Mouse (Mus musculus) heart, embryonic 11.5 days (tissue): ENCODE measurements around the gene Rbbp4. TPM values are rescaled to one million over a fixed set of nuclear protein-coding genes. Genes with fewer than 3 reads are reported as not detected.
A peak's percentile ranks its signal among the peaks of the same experiment; 100 is the strongest.

Experiments
- ATAC-seq: fragments of 200-750 bp; cut with Nextera tagmentation; replicated peaks from 2 replicates; pipeline ENCODE4 v1.8.0; 2017; ENCODE audit warnings: moderate library complexity; ENCODE audit not compliant: insufficient number of reproducible peaks, low FRiP score, low TSS enrichment
- H3K27ac ChIP-seq: fragments of 300-500 bp; sonication (generic); 2 replicates; pipeline ENCODE4 v1.5.1; 2014; ENCODE audit warnings: mild to moderate bottlenecking, low read depth, low read length
- H3K27me3 ChIP-seq: fragments of 300-500 bp; sonication (generic); 2 replicates; pipeline ENCODE4 v1.6.1; 2014; ENCODE audit warnings: mild to moderate bottlenecking, low read length, mixed read lengths; ENCODE audit not compliant: control insufficient read depth, insufficient read depth
- H3K36me3 ChIP-seq: fragments of 300-500 bp; sonication (generic); 2 replicates; pipeline ENCODE4 v1.6.1; 2014; ENCODE audit warnings: mild to moderate bottlenecking, low read length, moderate library complexity, mixed read lengths; ENCODE audit not compliant: control insufficient read depth, insufficient read depth
- H3K4me1 ChIP-seq: fragments of 300-500 bp; sonication (generic); 2 replicates; pipeline ENCODE4 v1.6.1; 2014; ENCODE audit warnings: low read length; ENCODE audit not compliant: control insufficient read depth, insufficient read depth
- H3K4me2 ChIP-seq: fragments of 300-500 bp; sonication (generic); 2 replicates; pipeline ENCODE4 v1.6.1; 2014; ENCODE audit warnings: mild to moderate bottlenecking, moderate library complexity
- H3K4me3 ChIP-seq: fragments of 300-500 bp; sonication (generic); 2 replicates; pipeline ENCODE4 v1.5.1; 2014; ENCODE audit warnings: low read depth, low read length
- H3K9ac ChIP-seq: fragments of 300-500 bp; sonication (generic); 2 replicates; pipeline ENCODE4 v1.6.1; 2014; ENCODE audit warnings: mild to moderate bottlenecking, low read depth, low read length, moderate library complexity
- H3K9me3 ChIP-seq: fragments of 300-500 bp; sonication (generic); replicated peaks from 2 replicates; pipeline ENCODE4 v1.6.1; 2016; ENCODE audit warnings: low read length; ENCODE audit not compliant: control insufficient read depth
- WGBS: fragments of 180-500 bp; shearing (Covaris S2); extraction: QIAGEN DNeasy Blood & Tissue Kit; methylation state at CpG from one replicate; pipeline ENCODE4 v1.1.7; 2014; ENCODE audit not compliant: insufficient replicate concordance; 5-methylcytosine and 5-hydroxymethylcytosine counted together
- microRNA-seq: library from miRNA; unstranded; fragments of <30 nt; microRNA quantifications from one replicate; pipeline ENCODE4, GENCODE M21; 2016; ENCODE audit warnings: borderline number of aligned reads
- polyA plus RNA-seq: library from polyadenylated mRNA; unstranded; fragments of >200 nt; fragmentation: Nextera tagmentation; extraction: Ambion mirVana; gene quantifications from 2 replicates; pipeline ENCODE4 v1.2.1, GENCODE M21; 2014

Rbbp4 gene
- polyA plus RNA-seq, 1 experiment from 2014 or later = 337 TPM

DNA sequence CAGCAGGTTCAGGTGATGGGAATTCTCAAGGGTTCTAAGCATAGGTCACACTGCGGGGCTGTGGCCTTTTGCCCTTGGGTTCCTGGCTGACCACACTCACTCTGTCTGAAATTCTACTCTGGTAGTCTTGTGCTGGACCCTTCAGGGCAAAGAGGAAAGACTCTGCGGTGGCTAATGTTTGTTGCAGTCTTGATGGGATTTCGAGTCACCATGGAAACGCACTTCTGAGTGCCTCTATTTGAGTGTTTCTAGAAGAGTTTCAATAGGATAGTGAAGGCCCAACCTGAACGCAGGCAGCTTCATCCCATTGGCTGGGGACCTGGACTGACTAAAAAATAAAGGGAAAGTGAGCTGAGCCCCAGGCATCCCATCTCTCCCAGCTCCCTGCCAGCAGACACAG is 68.3 kb downstream of the Rbbp4 start:
- Histone ChIP-seq H3K4me2 (no peak overlapping the region), H3K4me1 (peaks cover 3% of the 10 kb centered on the region; the same call in 1 of the 2 replicates), H3K4me3 (no peak overlapping the region), H3K27ac (no peak overlapping the region), H3K9me3 (no peaks in the 10 kb centered on the region), H3K27me3 (peaks cover 29% of the 10 kb centered on the region), H3K36me3 (no peaks in the 10 kb centered on the region), H3K9ac (no peak overlapping the region)
- ATAC-seq = no peak
- WGBS = 85% methylated on average over 5 of the region's 5 CpGs

DNA sequence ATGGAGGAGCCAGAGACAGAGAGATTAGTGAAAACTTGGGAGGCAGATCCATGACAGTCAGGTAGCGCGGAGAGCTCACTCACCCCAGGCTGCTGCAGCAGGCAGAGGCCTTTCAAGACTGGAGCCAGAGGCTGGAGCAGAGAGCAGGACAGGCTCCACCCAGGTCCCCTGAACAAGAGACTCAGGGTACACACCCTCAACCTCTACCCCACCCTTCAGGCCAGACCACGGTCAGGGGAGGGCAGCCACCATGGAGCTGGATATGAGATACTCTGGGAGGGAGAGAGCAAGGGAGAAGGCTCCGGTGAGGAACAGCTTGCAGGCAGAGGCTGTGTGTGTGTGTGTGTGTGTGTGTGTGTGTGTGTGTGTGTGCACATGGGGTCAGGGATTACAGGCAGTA is 69.0 kb downstream of the Rbbp4 start:
- Histone ChIP-seq H3K27ac (no peak overlapping the region), H3K9me3 (no peaks in the 10 kb centered on the region), H3K36me3 (no peaks in the 10 kb centered on the region), H3K27me3 (peaks cover 34% of the 10 kb centered on the region), H3K4me1 (peaks cover 3% of the 10 kb centered on the region; the same call in 1 of the 2 replicates), H3K4me3 (no peak overlapping the region), H3K4me2 (no peak overlapping the region), H3K9ac (no peak overlapping the region)
- 75% methylated on average over 4 of the region's 4 CpGs for WGBS
- ATAC-seq = no peak

DNA sequence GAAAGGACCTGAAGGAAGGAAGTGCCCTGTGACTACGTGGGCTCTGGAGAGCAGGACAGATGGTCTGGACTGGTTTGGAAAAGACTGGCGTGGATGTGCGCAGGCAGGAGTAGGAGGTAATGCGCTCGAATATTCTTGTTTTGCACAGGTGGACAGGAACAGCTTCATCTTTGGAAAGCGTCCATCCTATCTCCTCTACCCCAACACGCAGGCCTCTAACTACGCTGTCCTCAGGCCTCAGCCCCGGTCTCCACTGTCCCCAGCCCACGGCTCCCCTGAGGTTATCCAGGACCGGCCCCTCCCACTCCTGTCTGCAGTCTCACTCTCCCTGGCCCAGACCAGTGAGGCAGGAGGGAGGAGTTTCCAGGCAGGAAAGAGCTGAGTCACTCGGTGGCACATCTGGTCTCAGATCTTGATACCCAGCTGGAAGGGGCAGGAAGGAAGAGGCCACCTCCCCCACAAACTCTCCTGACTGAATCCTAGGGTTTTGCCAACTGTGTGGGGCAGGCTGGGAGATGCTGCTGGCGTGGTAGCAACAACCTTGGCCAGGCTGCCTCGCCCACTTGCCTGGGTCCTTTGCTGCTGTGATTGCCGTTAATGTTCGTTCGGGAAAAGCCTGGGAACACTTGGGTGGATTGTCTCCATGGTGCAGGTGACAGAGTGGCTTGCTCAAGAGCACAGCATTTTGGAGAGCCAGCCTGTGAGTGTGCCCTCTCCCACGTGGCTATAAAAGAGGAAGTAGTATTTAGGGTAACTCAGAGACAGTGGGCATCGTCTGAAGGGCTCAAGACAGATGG is 71.7 kb downstream of the Rbbp4 start:
- no peak overlapping the region for H3K4me3 ChIP-seq
- WGBS = 20% methylated on average over 19 of the region's 19 CpGs
- peak overlapping the region; percentile 41 for H3K27ac ChIP-seq
- H3K9me3 ChIP-seq = no peaks in the 10 kb centered on the region
- H3K9ac ChIP-seq = no peak overlapping the region
- H3K4me1 ChIP-seq = peaks cover 3% of the 10 kb centered on the region; the same call in 1 of the 2 replicates
- peak; percentile 72 for ATAC-seq
- peak overlapping the region; percentile 40 for H3K4me2 ChIP-seq
- no peaks in the 10 kb centered on the region for H3K36me3 ChIP-seq
- peaks cover 45% of the 10 kb centered on the region for H3K27me3 ChIP-seq

DNA sequence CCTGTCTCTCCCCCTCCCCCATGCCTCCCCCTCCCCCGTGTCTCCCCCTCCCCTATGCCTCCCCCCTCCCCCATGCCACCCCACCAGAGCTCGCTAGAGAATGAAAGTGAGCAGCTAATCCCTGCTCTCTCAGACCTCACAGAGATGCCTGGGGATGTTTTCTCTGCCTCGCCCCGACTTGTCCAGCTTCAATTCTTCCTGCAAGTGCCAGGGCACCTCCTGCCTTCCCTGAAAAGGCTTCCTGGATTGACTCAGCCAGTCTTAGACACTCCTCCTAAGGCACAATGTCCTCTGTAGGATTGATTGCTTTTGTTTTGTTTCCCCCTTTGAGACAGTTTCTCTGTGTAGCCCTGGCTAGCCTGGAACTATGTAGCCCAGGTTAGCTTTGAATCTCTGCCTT is 74.0 kb downstream of the Rbbp4 start, which contains the start of gene C77080:
Gene C77080 (minus strand): TSS at position 209 of the 400 bp plus-strand sequence.
- no peak within 1 kb of the TSS for H3K4me2 ChIP-seq
- no peak for ATAC-seq
- H3K4me3 ChIP-seq = no peak within 1 kb of the TSS
- WGBS = 19% methylated on average over 2 of the region's 4 CpGs
- peaks cover 37% of the 10 kb centered on the region for H3K27me3 ChIP-seq
- H3K4me1 ChIP-seq = peaks cover 12% of the 10 kb centered on the region
- H3K36me3 ChIP-seq = no peaks in the 10 kb centered on the region
- H3K27ac ChIP-seq = no peak within 1 kb of the TSS
- H3K9ac ChIP-seq = no peak within 1 kb of the TSS
- H3K9me3 ChIP-seq = no peaks in the 10 kb centered on the region

DNA sequence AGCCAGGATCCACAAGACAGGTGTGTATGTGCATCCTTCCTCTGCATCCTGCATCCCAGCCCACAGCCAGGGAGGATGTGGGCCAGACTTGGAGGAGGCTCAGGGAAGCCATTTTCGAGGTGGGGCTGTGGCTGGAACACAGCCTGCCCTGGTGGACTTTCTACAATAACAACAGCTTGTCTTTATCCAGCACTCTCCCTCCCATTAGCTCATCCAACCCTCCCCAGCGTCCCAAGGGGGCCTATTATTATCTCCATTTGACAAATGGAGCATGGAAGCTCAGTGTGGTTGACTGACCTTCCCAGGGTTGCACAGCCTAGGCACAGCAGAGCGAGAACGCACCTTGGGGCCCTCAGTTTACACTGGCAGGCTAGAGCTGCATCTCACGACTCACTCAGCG is 74.5 kb downstream of the Rbbp4 start:
- Histone ChIP-seq H3K4me2 (no peak overlapping the region), H3K4me1 (peaks cover 12% of the 10 kb centered on the region), H3K36me3 (no peaks in the 10 kb centered on the region), H3K4me3 (no peak overlapping the region), H3K9me3 (no peaks in the 10 kb centered on the region), H3K9ac (no peak overlapping the region), H3K27me3 (peaks cover 33% of the 10 kb centered on the region), H3K27ac (no peak overlapping the region)
- ATAC-seq = no peak
- WGBS = 15% methylated on average over 6 of the region's 6 CpGs

DNA sequence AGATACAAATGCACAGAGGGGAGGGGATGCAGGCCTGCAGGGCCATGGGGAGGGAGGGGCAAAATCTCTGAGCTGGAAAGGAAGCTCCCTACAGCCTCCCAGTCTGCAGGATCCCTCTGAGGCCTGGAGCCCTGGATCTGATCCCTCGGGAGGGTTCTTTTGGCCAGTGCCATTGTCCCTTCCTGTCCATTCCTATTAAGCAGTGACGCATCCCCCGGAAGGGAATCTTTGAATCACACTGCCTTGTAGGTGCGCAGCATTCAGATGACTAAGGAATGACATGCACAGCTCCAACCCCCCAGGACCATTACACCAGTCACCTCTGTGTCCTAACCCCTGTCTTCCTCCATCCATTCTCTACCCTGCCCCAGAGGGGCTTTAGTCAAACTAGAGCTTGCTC is 76.1 kb downstream of the Rbbp4 start:
- Histone ChIP-seq H3K36me3 (no peaks in the 10 kb centered on the region), H3K4me2 (no peak overlapping the region), H3K4me1 (peaks cover 12% of the 10 kb centered on the region), H3K27ac (no peak overlapping the region), H3K9ac (no peak overlapping the region), H3K9me3 (no peaks in the 10 kb centered on the region), H3K4me3 (no peak overlapping the region), H3K27me3 (peaks cover 31% of the 10 kb centered on the region)
- 74% methylated on average over 4 of the region's 4 CpGs for WGBS
- no peak for ATAC-seq

Small RNA genes lying within 50 kb of the gene (microRNA-seq; reads per million reads assigned to microRNA genes)
- not detected for gene Gm22994

Other genes with a start within 250 kb of the Rbbp4 start
- gene Tmem54, start 229.8 kb downstream of the Rbbp4 start, polyA plus RNA-seq = 0.30 and 0.66 TPM in 2 replicates
- 1.7 and 2.3 TPM in 2 replicates for gene Hpca, start 213.3 kb downstream of the Rbbp4 start, polyA plus RNA-seq
- gene Fndc5, start 198.4 kb downstream of the Rbbp4 start, polyA plus RNA-seq = 5.3 and 5.4 TPM in 2 replicates
- gene S100pbp, start 145.6 kb downstream of the Rbbp4 start, polyA plus RNA-seq = 18.6 and 18.7 TPM in 2 replicates
- gene Yars, start 145.6 kb downstream of the Rbbp4 start, polyA plus RNA-seq = 54.9 and 55.4 TPM in 2 replicates
- 0.76 and 1.5 TPM in 2 replicates for gene C77080, start 74.0 kb downstream of the Rbbp4 start, polyA plus RNA-seq
- 0.56 and 1.2 TPM in 2 replicates for gene Sync, start 47.8 kb downstream of the Rbbp4 start, polyA plus RNA-seq
- gene Zbtb8os, start 325 bp upstream of the Rbbp4 start, polyA plus RNA-seq = 54.4 and 56.5 TPM in 2 replicates
- gene Zbtb8a, start 42.7 kb upstream of the Rbbp4 start, polyA plus RNA-seq = 7.7 and 7.9 TPM in 2 replicates
- 5.5 and 5.8 TPM in 2 replicates for gene Zbtb8b, start 105.5 kb upstream of the Rbbp4 start, polyA plus RNA-seq
- 24.1 and 24.6 TPM in 2 replicates for gene Bsdc1, start 126.2 kb upstream of the Rbbp4 start, polyA plus RNA-seq
- gene Tssk3, start 155.7 kb upstream of the Rbbp4 start, polyA plus RNA-seq = not detected in 2 replicates
- not detected in 2 replicates for gene Fam229a, start 155.8 kb upstream of the Rbbp4 start, polyA plus RNA-seq
- 506 and 517 TPM in 2 replicates for gene Marcksl1, start 178.2 kb upstream of the Rbbp4 start, polyA plus RNA-seq
- 154 and 175 TPM in 2 replicates for gene Hdac1, start 207.3 kb upstream of the Rbbp4 start, polyA plus RNA-seq
- 3.6 and 4.6 TPM in 2 replicates for gene Lck, start 238.3 kb upstream of the Rbbp4 start, polyA plus RNA-seq
- 3.6 TPM in 2 replicates for gene Fam167b, start 243.2 kb upstream of the Rbbp4 start, polyA plus RNA-seq